Mouse (Mus musculus): ENCODE results near the gene Ctss. TPM values are rescaled to one million over a fixed set of nuclear protein-coding genes. Genes with fewer than 3 reads are reported as not detected.
A peak's percentile ranks its signal among the peaks of the same experiment; 100 is the strongest.

Gene Ctss
- total and polyA plus RNA-seq, 2 experiments from 2014 or later: 19.2 to 19.6 TPM

DNA sequence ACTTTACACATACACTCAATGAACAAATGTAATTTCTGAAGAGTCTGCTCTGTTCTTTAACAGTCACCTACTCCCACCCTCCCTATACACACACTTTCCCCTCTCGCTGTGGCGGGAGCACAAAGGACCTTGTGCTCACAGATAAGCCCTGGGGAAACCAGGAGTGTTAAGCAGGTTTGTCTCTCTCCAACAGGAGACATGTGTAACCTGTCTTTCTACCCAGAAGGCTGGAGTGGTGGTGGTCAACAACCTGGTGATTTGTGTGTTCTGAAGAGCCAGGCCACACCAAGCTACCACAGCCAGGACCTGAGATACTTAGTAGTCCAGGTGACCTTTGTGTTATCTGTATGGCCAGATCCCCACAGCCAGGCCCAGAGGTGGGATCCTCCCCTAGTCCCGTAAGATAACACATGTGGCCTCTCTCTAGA, 10.0 kb upstream of the Ctss start:
- WGBS: 93% methylated on average over 3 of the region's 3 CpGs
- Histone ChIP-seq H3K4me3 (ENCODE audit: low read depth, low read length) (no peak overlapping the region), H3K27ac (ENCODE audit: low read depth, low read length) (no peak overlapping the region), H3K27me3 (ENCODE audit: insufficient read depth, low read length) (no peaks in the 10 kb centered on the region), H3K4me2 (ENCODE audit: low read depth, low read length, poor library complexity, severe bottlenecking) (no peak overlapping the region), H3K4me1 (ENCODE audit: insufficient read depth, low read length) (no peaks in the 10 kb centered on the region), H3K9ac (replicated peaks; ENCODE audit: low read length, poor library complexity, severe bottlenecking) (no peak overlapping the region), H3K9me3 (ENCODE audit: low read length) (no peaks in the 10 kb centered on the region), H3K36me3 (ENCODE audit: insufficient read depth, low read length) (no peaks in the 10 kb centered on the region)
- DNase-seq (ENCODE audit: low spot score) (no peak), ATAC-seq (ENCODE audit: low FRiP score) (no peak)
- no peak for TF ChIP-seq CTCF (IDR thresholded peaks at IDR 0.05)

DNA sequence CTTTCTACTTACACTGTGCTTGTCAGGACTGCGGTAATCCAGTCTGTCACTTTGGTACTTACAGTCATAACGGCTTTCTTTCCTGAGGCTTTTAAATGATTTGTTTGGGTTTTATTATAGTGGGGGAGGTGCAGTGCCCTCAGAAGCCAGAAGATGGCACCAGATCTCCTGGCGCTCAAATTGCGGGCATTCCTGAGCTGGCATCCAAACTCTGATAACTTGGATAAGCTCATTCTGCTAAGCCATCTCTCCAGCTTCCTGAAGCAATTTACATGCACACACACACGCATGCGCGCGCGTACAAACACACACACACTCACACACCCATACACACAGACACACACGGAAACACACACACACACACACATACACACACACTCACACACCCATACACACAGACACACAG, 9.1 kb upstream of the Ctss start:
- TF ChIP-seq CTCF (IDR thresholded peaks at IDR 0.05): peak; percentile 95
- DNase-seq (ENCODE audit: low spot score) (peak; percentile 83), ATAC-seq (ENCODE audit: low FRiP score) (peak; percentile 71)
- H3K36me3 ChIP-seq (ENCODE audit: insufficient read depth, low read length): no peaks in the 10 kb centered on the region
- no peak overlapping the region; the same call in 1 of the 2 replicates for H3K9ac ChIP-seq (replicated peaks; ENCODE audit: low read length, poor library complexity, severe bottlenecking)
- no peaks in the 10 kb centered on the region for H3K4me1 ChIP-seq (ENCODE audit: insufficient read depth, low read length)
- 18% methylated on average over 10 of the region's 10 CpGs for WGBS
- H3K4me3 ChIP-seq (ENCODE audit: low read depth, low read length): no peak overlapping the region
- H3K27me3 ChIP-seq (ENCODE audit: insufficient read depth, low read length): no peaks in the 10 kb centered on the region
- H3K27ac ChIP-seq (ENCODE audit: low read depth, low read length): no peak overlapping the region
- no peaks in the 10 kb centered on the region for H3K9me3 ChIP-seq (ENCODE audit: low read length)
- H3K4me2 ChIP-seq (ENCODE audit: low read depth, low read length, poor library complexity, severe bottlenecking): no peak overlapping the region

DNA sequence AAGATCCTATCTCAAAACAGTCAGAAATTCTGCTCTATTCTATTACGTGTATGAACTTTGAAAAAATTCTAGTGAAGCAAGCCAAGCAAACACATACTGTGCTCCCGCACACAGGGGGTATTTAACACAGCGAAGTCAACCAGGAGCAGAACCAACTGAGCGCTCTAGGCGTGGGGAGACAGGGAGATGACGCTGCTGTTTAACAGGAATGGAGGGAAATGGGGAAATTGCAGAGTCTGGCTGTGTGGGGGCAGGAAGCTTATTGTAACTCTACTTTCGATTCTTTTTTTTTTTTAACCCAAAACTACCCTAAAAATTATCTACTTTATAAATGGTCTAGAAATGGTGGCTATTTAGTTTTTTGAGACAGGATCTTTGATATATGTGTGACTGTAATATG, 7.7 kb upstream of the Ctss start:
- TF ChIP-seq CTCF (IDR thresholded peaks at IDR 0.05): no peak
- Histone ChIP-seq H3K9me3 (ENCODE audit: low read length) (no peaks in the 10 kb centered on the region), H3K9ac (replicated peaks; ENCODE audit: low read length, poor library complexity, severe bottlenecking) (no peak overlapping the region), H3K4me3 (ENCODE audit: low read depth, low read length) (no peak overlapping the region), H3K4me1 (ENCODE audit: insufficient read depth, low read length) (no peaks in the 10 kb centered on the region), H3K36me3 (ENCODE audit: insufficient read depth, low read length) (no peaks in the 10 kb centered on the region), H3K4me2 (ENCODE audit: low read depth, low read length, poor library complexity, severe bottlenecking) (no peak overlapping the region), H3K27ac (ENCODE audit: low read depth, low read length) (no peak overlapping the region), H3K27me3 (ENCODE audit: insufficient read depth, low read length) (no peaks in the 10 kb centered on the region)
- ATAC-seq (ENCODE audit: low FRiP score): no peak
- no peak for DNase-seq (ENCODE audit: low spot score)
- 89% methylated on average over 7 of the region's 7 CpGs for WGBS

DNA sequence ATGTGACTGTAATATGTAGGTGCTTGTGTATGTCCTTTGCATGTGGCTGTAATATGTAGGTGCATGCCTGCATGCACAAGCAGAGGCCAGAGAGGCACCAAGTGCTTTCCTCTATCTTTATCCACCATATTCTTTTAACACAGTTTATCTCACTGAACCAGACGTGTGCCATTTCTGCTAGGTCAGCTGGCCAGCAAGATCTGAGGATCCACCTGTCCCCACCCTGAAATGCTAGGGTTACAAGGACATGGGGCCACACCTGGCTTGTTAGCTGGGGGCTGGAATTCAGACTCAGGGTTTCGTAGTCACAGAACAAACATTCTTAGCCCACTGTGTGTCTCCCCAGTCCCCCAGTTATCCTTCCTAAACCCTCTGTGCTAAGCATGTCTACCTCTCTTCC, 7.3 kb upstream of the Ctss start:
- H3K9me3 ChIP-seq (ENCODE audit: low read length): no peaks in the 10 kb centered on the region
- no peak overlapping the region for H3K4me3 ChIP-seq (ENCODE audit: low read depth, low read length)
- no peak for ATAC-seq (ENCODE audit: low FRiP score)
- 92% methylated on average over 2 of the region's 2 CpGs for WGBS
- TF ChIP-seq CTCF (IDR thresholded peaks at IDR 0.05): no peak
- no peak overlapping the region for H3K4me2 ChIP-seq (ENCODE audit: low read depth, low read length, poor library complexity, severe bottlenecking)
- H3K4me1 ChIP-seq (ENCODE audit: insufficient read depth, low read length): no peaks in the 10 kb centered on the region
- DNase-seq (ENCODE audit: low spot score): no peak
- H3K9ac ChIP-seq (replicated peaks; ENCODE audit: low read length, poor library complexity, severe bottlenecking): no peak overlapping the region
- no peaks in the 10 kb centered on the region for H3K27me3 ChIP-seq (ENCODE audit: insufficient read depth, low read length)
- no peak overlapping the region for H3K27ac ChIP-seq (ENCODE audit: low read depth, low read length)
- H3K36me3 ChIP-seq (ENCODE audit: insufficient read depth, low read length): no peaks in the 10 kb centered on the region

DNA sequence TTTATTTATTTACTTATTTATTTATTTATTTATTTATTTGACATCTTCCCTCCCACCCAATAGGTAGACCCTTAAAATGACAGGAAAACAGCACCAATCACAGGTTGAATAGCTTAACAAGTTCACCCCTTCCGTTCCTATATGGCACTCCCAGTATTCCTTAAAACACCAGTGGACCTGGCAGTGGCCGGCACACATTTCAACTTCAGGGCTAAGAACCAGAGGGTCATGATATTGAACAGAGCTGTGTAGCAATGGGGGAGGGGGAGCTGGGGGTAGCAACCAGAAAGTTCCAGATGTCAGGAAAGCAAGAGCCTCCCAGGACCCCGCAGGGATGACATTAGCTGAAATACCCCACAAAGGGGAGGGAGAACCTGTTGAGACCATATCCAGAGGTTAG, 6.5 kb upstream of the Ctss start:
- Histone ChIP-seq H3K27ac (ENCODE audit: low read depth, low read length) (no peak overlapping the region), H3K4me2 (ENCODE audit: low read depth, low read length, poor library complexity, severe bottlenecking) (no peak overlapping the region), H3K4me1 (ENCODE audit: insufficient read depth, low read length) (no peaks in the 10 kb centered on the region), H3K4me3 (ENCODE audit: low read depth, low read length) (no peak overlapping the region), H3K36me3 (ENCODE audit: insufficient read depth, low read length) (no peaks in the 10 kb centered on the region), H3K9me3 (ENCODE audit: low read length) (no peaks in the 10 kb centered on the region), H3K9ac (replicated peaks; ENCODE audit: low read length, poor library complexity, severe bottlenecking) (no peak overlapping the region), H3K27me3 (ENCODE audit: insufficient read depth, low read length) (no peaks in the 10 kb centered on the region)
- whole genome bisulfite sequencing: 95% methylated on average over 3 of the region's 3 CpGs
- DNase-seq (ENCODE audit: low spot score) (no peak), ATAC-seq (ENCODE audit: low FRiP score) (no peak)
- no peak for TF ChIP-seq CTCF (IDR thresholded peaks at IDR 0.05)

DNA sequence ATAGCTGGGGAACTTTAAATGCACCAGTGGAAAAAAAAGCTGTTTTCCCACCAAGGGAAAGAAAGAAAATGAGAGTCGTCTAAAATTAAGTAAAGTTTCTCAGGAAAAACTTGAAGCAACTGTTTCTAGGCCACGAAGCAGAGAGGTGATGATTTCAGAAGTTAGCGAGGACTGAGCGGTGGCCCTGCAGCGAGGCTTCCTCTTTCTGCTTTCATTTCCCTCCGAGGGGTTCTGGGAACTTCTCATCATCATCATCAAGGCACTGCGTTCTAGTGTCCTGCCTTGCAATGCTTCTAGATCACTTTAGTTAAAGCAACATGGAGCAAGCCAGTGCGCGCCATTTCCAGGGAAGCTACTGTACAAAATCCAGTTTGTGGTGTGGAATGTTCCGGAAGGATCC, 5.4 kb upstream of the Ctss start:
- no peaks in the 10 kb centered on the region for H3K9me3 ChIP-seq (ENCODE audit: low read length)
- H3K27me3 ChIP-seq (ENCODE audit: insufficient read depth, low read length): no peaks in the 10 kb centered on the region
- H3K4me3 ChIP-seq (ENCODE audit: low read depth, low read length): no peak overlapping the region
- ATAC-seq (ENCODE audit: low FRiP score) (no peak), DNase-seq (ENCODE audit: low spot score) (no peak)
- no peak overlapping the region for H3K9ac ChIP-seq (replicated peaks; ENCODE audit: low read length, poor library complexity, severe bottlenecking)
- no peak for TF ChIP-seq CTCF (IDR thresholded peaks at IDR 0.05)
- H3K27ac ChIP-seq (ENCODE audit: low read depth, low read length): no peak overlapping the region
- no peaks in the 10 kb centered on the region for H3K4me1 ChIP-seq (ENCODE audit: insufficient read depth, low read length)
- H3K4me2 ChIP-seq (ENCODE audit: low read depth, low read length, poor library complexity, severe bottlenecking): no peak overlapping the region
- 88% methylated on average over 10 of the region's 10 CpGs for WGBS
- H3K36me3 ChIP-seq (ENCODE audit: insufficient read depth, low read length): no peaks in the 10 kb centered on the region

Data from midbrain, postnatal 0 days (tissue).